Mouse (Mus musculus) stomach, embryonic 15.5 days (tissue): Measurements from ENCODE around the gene Zfp106. TPM values are rescaled to one million over a fixed set of nuclear protein-coding genes. Genes with fewer than 3 reads are reported as not detected.
A peak's percentile ranks its signal among the peaks of the same experiment; 100 is the strongest.

Source experiments
- ATAC-seq: fragments of 200-750 bp; cut with Nextera tagmentation; 2 replicates; pipeline ENCODE4 v1.8.0; 2017; ENCODE audit warnings: low read depth, moderate number of reproducible peaks, moderate TSS enrichment; ENCODE audit not compliant: insufficient read depth, low FRiP score
- H3K27ac ChIP-seq: fragments of 300-500 bp; sonication (generic); 2 replicates; pipeline ENCODE4 v1.5.1; 2015; ENCODE audit warnings: mild to moderate bottlenecking, inconsistent platforms
- H3K27me3 ChIP-seq: fragments of 300-500 bp; sonication (generic); replicated peaks from 2 replicates; pipeline ENCODE4 v1.6.1; 2015; ENCODE audit warnings: inconsistent platforms
- H3K36me3 ChIP-seq: fragments of 300-500 bp; sonication (generic); 2 replicates; pipeline ENCODE4 v1.6.1; 2015; ENCODE audit warnings: inconsistent platforms
- H3K4me1 ChIP-seq: fragments of 300-500 bp; sonication (generic); 2 replicates; pipeline ENCODE4 v1.6.1; 2015; ENCODE audit warnings: inconsistent platforms
- H3K4me2 ChIP-seq: fragments of 300-500 bp; sonication (generic); 2 replicates; pipeline ENCODE4 v1.6.1; 2015; ENCODE audit warnings: mild to moderate bottlenecking, inconsistent platforms
- H3K4me3 ChIP-seq: fragments of 300-500 bp; sonication (generic); replicated peaks from 2 replicates; pipeline ENCODE4 v1.5.1; 2015; ENCODE audit warnings: inconsistent platforms
- H3K9ac ChIP-seq: fragments of 300-500 bp; sonication (generic); 2 replicates; pipeline ENCODE4 v1.6.1; 2015; ENCODE audit warnings: inconsistent platforms
- H3K9me3 ChIP-seq: fragments of 300-500 bp; sonication (generic); 2 replicates; pipeline ENCODE4 v1.6.1; 2016; ENCODE audit warnings: inconsistent platforms
- WGBS: fragments of 180-500 bp; shearing (Covaris S2); methylation state at CpG from one replicate; pipeline ENCODE4 v1.1.7; 2015; 5-methylcytosine and 5-hydroxymethylcytosine counted together
- polyA plus RNA-seq: library from polyadenylated mRNA; unstranded; fragments of >200 nt; fragmentation: Nextera tagmentation; extraction: Ambion mirVana; gene quantifications from 2 replicates; pipeline ENCODE4 v1.2.1, GENCODE M21; 2015

Zfp106 gene
- polyA plus RNA-seq, 1 experiment from 2014 or later: 48.0 TPM

DNA sequence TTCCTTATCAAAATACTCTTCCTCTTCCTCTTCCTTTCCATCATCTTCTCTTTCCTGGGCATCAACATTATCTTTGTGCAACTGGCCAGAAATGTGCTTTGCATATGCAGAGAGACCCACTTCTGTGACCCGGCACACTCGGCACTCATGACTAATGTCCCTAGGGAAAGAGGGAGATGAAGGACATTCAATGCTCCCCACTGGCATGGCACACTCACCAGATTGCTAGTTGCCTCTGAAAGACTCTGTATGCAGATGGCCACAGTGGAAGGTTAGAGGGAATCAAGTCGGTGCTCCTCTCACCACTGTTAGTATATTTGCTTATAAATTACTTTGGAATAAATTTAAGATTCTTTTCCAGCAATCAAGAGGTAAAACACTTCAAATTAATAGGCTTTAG lies 24.3 kb downstream of the Zfp106 start:
- Histone ChIP-seq H3K4me1 (no peaks in the 10 kb centered on the region), H3K4me3 (no peak overlapping the region; the same call in 1 of the 2 replicates)

GRCm38 (mm10) chr2:120531223-120531622 lies 32.4 kb downstream of the Zfp106 start:
- Histone ChIP-seq H3K4me1 (no peaks in the 10 kb centered on the region), H3K4me3 (no peak overlapping the region), H3K27ac (no peak overlapping the region), H3K9me3 (no peaks in the 10 kb centered on the region), H3K9ac (no peak overlapping the region), H3K36me3 (peaks cover 54% of the 10 kb centered on the region), H3K27me3 (no peaks in the 10 kb centered on the region), H3K4me2 (no peak overlapping the region)
- ATAC-seq: no peak
- 87% methylated on average over 4 of the region's 4 CpGs for WGBS

More for the DNA sequence above, 24.3 kb downstream of the Zfp106 start:
- no peak for ATAC-seq
- peak overlapping the region; percentile 52 for H3K27ac ChIP-seq
- peak overlapping the region; percentile 32 for H3K4me2 ChIP-seq
- H3K9me3 ChIP-seq: no peaks in the 10 kb centered on the region
- WGBS: 54% methylated on average over 3 of the region's 3 CpGs
- H3K36me3 ChIP-seq: peaks cover 11% of the 10 kb centered on the region
- H3K27me3 ChIP-seq: no peaks in the 10 kb centered on the region
- no peak overlapping the region for H3K9ac ChIP-seq

- no peak overlapping the region for H3K27ac ChIP-seq
- H3K4me1 ChIP-seq: no peaks in the 10 kb centered on the region
- peaks cover 51% of the 10 kb centered on the region for H3K36me3 ChIP-seq
- H3K9me3 ChIP-seq: no peaks in the 10 kb centered on the region
- H3K4me3 ChIP-seq: no peak overlapping the region
- no peak for ATAC-seq
- no peak overlapping the region for H3K9ac ChIP-seq
- no peak overlapping the region for H3K4me2 ChIP-seq
- H3K27me3 ChIP-seq: no peaks in the 10 kb centered on the region
Measured at GRCm38 (mm10) chr2:120529531-120529930, 34.1 kb downstream of the Zfp106 start.

GRCm38 (mm10) chr2:120526771-120527170 lies 36.9 kb downstream of the Zfp106 start:
- Histone ChIP-seq H3K9ac (no peak overlapping the region), H3K4me3 (no peak overlapping the region), H3K27ac (no peak overlapping the region), H3K27me3 (no peaks in the 10 kb centered on the region), H3K4me2 (no peak overlapping the region), H3K4me1 (no peaks in the 10 kb centered on the region), H3K36me3 (peaks cover 50% of the 10 kb centered on the region; the same call in 1 of the 2 replicates), H3K9me3 (no peaks in the 10 kb centered on the region)
- ATAC-seq: no peak
- WGBS: 90% methylated on average over 5 of the region's 5 CpGs

GRCm38 (mm10) chr2:120518547-120519210 lies 45.0 kb downstream of the Zfp106 start:
- no peak for ATAC-seq
- 85% methylated on average over 5 of the region's 5 CpGs for WGBS

GRCm38 (mm10) chr2:120514181-120514580 lies 49.5 kb downstream of the Zfp106 start:
- H3K27me3 ChIP-seq: no peaks in the 10 kb centered on the region
- no peak for ATAC-seq
- no peaks in the 10 kb centered on the region for H3K4me1 ChIP-seq
- 89% methylated on average over 4 of the region's 4 CpGs for WGBS
- no peak overlapping the region for H3K4me2 ChIP-seq
- H3K27ac ChIP-seq: no peak overlapping the region
- no peak overlapping the region for H3K4me3 ChIP-seq
- peaks cover 40% of the 10 kb centered on the region for H3K36me3 ChIP-seq
- H3K9ac ChIP-seq: no peak overlapping the region
- no peaks in the 10 kb centered on the region for H3K9me3 ChIP-seq

More at GRCm38 (mm10) chr2:120518547-120519210, 45.0 kb downstream of the Zfp106 start:
- Histone ChIP-seq H3K4me3 (no peak overlapping the region), H3K9ac (no peak overlapping the region), H3K9me3 (no peaks in the 10 kb centered on the region), H3K4me1 (no peaks in the 10 kb centered on the region), H3K4me2 (no peak overlapping the region), H3K27me3 (no peaks in the 10 kb centered on the region), H3K36me3 (peaks cover 47% of the 10 kb centered on the region), H3K27ac (no peak overlapping the region)

DNA sequence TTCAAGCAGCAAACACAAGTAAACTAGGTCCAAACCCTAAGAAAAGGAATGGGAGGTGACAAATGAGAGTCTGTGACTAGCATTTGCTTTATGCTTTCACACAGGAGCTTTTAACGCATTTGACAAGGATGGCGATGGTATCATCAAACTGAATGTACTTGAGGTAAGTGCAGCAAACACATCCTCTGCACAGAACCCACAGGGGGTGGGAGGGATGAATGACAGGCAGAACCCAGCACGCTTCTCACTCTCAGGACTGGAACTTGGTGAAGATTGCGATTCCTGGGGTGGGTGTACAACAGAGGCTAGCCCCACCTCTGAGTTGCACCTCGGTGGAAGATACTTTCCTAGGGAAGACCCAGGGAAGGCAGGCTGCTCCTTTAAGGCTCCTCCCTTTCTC lies 59.7 kb downstream of the Zfp106 start:
- H3K4me1 ChIP-seq: peaks cover 20% of the 10 kb centered on the region
- WGBS: 76% methylated on average over 5 of the region's 5 CpGs
- no peaks in the 10 kb centered on the region for H3K27me3 ChIP-seq
- H3K36me3 ChIP-seq: peaks cover 22% of the 10 kb centered on the region
- ATAC-seq: no peak
- H3K4me3 ChIP-seq: no peak overlapping the region
- H3K9ac ChIP-seq: no peak overlapping the region
- H3K9me3 ChIP-seq: no peaks in the 10 kb centered on the region
- H3K27ac ChIP-seq: no peak overlapping the region
- H3K4me2 ChIP-seq: no peak overlapping the region

- Histone ChIP-seq H3K27ac (no peak overlapping the region), H3K36me3 (peaks cover 16% of the 10 kb centered on the region), H3K27me3 (no peaks in the 10 kb centered on the region), H3K9ac (no peak overlapping the region), H3K4me2 (no peak overlapping the region), H3K4me3 (no peak overlapping the region), H3K9me3 (no peaks in the 10 kb centered on the region), H3K4me1 (peaks cover 20% of the 10 kb centered on the region)
- no peak for ATAC-seq
- WGBS: 82% methylated on average over 6 of the region's 6 CpGs
Measured at GRCm38 (mm10) chr2:120503094-120503493, 60.5 kb downstream of the Zfp106 start.

DNA sequence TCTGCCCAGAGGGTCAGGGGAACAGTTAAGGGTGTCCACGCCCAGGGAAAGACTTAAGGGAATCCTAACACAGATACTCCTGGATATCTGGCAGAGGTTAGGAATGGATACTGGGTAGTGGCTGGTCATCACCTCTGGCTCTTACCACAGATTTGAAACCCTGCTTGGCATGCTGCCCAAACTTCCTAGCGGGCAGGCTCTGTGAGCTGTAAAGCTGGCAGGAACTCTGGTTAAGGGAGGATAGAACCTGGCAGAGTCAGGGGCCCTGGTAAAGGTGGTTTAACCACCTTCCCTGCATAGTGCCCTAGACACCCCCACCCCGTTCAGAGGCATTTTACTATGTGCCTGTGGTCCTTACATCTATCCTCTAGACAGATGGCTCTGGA lies 61.0 kb downstream of the Zfp106 start:
- Histone ChIP-seq H3K4me2 (no peak overlapping the region), H3K27ac (no peak overlapping the region), H3K9ac (no peak overlapping the region), H3K4me3 (no peak overlapping the region), H3K36me3 (peaks cover 16% of the 10 kb centered on the region), H3K9me3 (no peaks in the 10 kb centered on the region), H3K4me1 (peaks cover 20% of the 10 kb centered on the region), H3K27me3 (no peaks in the 10 kb centered on the region)
- no peak for ATAC-seq
- 73% methylated on average over 3 of the region's 3 CpGs for WGBS

GRCm38 (mm10) chr2:120501931-120502604 lies 61.6 kb downstream of the Zfp106 start:
- peaks cover 20% of the 10 kb centered on the region for H3K4me1 ChIP-seq
- H3K9me3 ChIP-seq: no peaks in the 10 kb centered on the region
- no peak overlapping the region for H3K4me2 ChIP-seq
- no peaks in the 10 kb centered on the region for H3K27me3 ChIP-seq
- no peak overlapping the region for H3K27ac ChIP-seq
- no peak overlapping the region for H3K4me3 ChIP-seq
- H3K36me3 ChIP-seq: peaks cover 16% of the 10 kb centered on the region
- WGBS: 62% methylated on average over 13 of the region's 13 CpGs
- ATAC-seq: no peak
- no peak overlapping the region for H3K9ac ChIP-seq

- ATAC-seq: 0 out of 2 replicates have a peak, but pooled peaks have one; percentile 23
- Histone ChIP-seq H3K36me3 (peaks cover 14% of the 10 kb centered on the region), H3K9ac (no peak overlapping the region), H3K4me1 (peaks cover 20% of the 10 kb centered on the region), H3K27ac (no peak overlapping the region), H3K4me3 (no peak overlapping the region), H3K9me3 (no peaks in the 10 kb centered on the region), H3K27me3 (no peaks in the 10 kb centered on the region), H3K4me2 (no peak overlapping the region; the same call in 1 of the 2 replicates)
- WGBS: 38% methylated on average over 17 of the region's 17 CpGs
Measured at GRCm38 (mm10) chr2:120501136-120501918, 62.3 kb downstream of the Zfp106 start.
